Mouse (Mus musculus) c-Kit-positive CD71-positive TER-119-negative erythroid progenitor cells, embryonic 14.5 days (primary cell): Measurements from ENCODE around the gene Zfp865.

Source experiments
- DNase-seq: peaks from one replicate; pipeline ENCODE4 v3.0.0-alpha.2; 2013; ENCODE audit warnings: low read depth

The Zfp865 gene

DNA sequence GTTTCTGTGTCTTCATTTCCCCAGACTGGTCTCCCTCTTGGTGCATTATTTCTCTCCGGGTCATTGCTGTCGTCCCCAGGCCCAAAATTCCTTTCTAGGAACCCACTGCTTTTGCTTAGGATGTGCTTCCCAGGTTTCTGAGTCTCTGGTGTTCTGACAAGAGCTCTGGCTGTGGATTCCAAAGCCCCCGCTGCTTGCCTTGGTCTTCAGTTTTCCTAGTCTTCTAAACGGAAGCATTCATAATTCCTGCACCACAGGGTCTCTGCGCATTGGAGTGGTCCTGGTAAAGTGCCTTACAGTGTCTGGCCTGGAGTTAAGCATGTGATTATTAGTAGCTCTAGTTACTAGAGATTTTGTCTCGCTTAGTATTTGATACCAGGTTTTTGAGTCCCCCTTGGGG, 60.6 kb downstream of the Zfp865 start:
- DNase-seq = no peak

DNA sequence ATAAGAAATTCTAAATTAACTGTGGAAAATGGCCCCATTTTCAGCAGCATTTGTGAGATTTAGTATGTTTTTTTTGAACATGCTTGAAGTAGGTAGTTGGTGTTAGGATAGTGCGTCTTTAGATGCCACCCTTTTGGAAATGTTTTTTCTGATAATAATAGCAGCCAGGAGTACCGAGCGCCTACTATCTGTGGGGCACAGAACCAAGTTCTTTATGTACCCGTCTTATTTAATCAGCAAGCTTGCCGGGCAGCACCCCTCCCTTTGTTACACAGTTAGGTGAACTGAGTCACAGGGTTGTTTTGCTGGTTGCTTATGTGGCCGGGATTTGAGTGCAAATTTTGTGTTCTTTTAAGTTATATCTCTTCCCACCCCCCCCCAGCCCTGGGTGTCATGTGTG, 61.1 kb downstream of the Zfp865 start:
- DNase-seq = peak; percentile 71

DNA sequence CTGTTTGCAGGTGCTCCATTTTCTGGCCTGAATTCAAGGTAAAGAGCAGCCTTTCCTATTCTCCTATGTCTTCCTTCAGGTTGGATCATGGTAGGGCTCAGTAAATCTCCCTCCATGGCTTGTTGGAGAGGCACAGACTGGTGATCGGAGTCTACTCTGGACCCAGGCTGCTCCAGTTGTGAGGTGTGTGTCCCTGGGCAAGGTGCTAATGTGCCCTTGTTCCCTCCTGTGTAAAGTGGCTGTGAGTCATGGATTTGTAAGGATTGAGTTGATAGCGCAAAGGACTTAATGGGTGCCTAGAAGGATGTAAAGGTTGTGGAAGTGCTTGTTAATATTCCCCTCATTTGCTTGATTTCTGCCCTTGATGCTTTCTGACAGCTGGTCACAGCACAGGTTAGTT, 61.8 kb downstream of the Zfp865 start:
- no peak for DNase-seq

DNA sequence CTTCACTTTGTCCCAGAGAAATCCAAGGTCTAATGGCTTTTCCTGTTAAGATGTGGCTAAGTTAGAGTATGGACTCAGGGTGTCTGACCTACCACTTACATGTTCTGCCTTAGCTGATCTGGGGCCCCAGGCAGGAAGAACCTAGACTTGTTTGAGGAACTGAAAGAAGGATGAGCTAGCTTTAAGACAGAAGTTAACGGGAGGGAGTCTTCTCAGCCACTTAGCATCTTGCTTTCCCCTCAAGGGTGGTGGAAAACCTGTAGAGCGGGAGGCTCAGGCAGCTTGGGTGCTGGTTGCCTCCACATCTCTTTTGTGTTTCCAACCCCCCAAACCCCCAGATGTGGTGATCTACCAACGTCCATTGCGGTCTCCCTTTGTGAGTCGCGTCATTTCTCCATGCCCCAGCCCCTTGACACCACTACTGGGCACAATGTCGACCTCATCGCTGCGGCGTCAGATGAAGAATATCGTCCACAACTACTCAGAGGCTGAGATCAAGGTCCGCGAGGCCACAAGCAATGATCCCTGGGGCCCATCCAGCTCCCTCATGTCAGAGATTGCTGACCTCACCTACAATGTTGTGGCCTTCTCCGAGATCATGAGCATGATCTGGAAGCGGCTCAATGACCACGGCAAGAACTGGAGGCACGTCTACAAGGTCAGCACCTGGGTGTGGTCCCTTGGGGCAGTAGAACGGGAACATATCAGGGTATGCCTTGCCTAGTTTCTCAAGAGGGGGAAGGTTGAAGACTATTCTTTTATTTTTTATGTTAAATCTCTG, 63.3 kb downstream of the Zfp865 start:
- no peak for DNase-seq

DNA sequence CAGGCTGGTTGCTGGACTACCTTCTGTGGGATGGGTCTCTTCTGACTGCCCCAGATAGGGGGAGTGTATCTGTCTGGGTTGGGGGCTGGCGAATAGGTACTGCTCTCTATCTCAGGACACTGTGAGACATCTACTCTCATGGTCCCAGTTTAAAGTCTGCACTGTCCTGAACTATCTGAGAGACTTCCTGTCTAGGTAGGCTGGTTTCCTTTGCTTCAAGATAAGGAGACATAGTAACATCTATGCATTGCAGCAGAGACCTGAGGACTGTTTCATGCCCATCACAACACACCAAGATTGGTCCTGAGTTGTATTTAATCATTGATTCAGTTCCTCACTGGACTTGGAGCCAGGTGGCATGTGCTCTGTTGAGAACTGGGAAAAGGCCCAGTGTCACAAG, 65.3 kb downstream of the Zfp865 start:
- no peak for DNase-seq
